Mouse (Mus musculus) lung, adult 18-20 months (tissue): Measurements from ENCODE around the gene Saxo1.

Experiments
- DNase-seq, 2 experiments: peaks; one replicate each; pipeline ENCODE4 v3.0.0; 2022; ENCODE audit warnings: mixed read lengths in 2 of 2

Saxo1 gene

DNA sequence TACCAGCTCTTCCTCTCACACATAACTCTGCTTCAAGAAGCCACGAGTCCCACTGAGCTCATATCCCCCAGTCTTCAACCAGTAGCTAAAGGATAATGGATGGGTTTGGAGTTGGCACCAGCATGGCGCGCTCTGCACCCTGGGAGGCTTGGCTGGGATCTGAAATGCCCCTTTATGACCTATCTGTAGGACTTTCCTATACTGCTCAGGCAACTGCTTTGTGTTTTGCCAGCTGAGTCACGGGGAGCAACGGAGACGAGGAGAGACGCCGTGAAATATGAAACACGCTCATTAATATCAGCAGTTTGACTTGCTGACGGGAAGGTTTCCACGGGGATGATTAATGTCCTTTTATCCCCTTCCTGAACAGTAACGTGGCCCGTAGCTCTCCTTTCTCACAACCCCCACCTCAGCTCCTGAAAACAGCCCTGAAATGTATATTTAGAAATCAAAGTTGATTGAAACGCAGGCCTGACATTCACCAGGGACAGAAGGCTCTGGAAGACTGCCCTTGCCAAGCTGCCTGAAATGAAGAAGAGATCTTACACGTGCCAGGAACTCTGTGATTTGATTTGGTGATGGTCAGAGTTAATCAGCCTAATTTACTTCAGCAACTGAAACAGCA lies 141.6 kb downstream of the Saxo1 start:
- DNase-seq = no peak

DNA sequence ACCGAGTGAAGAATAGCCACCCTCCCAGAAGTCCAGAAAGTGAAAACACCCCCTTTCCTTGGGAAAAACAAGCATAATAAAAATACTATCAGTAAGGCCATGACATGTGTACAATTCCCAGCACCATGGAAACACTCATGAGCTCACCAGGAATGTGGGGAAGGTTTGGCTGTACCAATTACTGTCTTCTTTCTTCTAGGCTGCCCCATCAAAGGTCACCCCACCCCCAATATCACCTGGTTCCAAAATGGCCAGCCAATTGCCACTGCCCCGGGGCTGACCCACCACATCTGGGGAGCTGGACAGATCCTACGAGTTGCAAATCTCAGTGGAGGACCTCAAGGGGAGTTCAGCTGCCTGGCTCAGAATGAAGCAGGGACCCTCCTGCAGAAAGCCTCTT lies 144.7 kb downstream of the Saxo1 start:
- no peak for DNase-seq

DNA sequence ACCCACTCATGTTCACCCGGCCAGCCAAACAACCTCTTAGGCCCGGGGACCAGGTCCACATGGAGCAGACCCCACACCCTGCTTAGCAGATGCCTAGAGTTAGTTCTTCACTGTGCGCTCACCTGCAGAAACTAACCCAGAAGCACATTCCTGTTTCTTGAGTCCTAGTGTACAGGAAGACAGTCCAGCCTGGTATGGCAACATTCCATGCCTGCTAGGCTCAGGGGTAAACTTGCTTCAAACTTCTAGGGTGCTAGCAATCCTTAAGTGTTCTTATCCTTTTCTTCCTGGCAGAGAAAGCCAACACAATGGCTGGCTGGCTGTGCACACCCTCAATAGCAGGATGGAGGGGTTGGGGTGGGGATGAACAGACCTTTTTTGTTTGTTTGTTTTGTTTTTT lies 147.2 kb downstream of the Saxo1 start:
- DNase-seq = peak; percentile 16 to 26

DNA sequence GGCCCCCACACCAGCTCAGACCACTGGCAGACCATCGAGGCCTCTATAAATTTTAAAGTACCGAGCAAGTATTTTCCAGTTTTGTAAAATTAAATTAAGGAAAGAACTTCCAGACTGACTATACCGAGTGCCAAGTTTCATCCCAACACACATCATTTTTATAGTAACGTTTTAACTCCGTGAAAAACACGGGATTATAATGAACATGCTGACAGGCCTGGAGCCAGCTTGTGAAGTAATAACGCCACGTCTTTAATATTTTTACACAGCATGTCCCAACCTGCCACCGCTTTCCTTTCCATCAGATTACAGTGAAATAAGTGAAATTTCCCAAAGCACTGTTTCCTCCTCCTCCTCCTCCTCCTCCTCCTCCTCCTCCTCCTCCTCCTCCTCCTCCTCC lies 149.7 kb downstream of the Saxo1 start:
- no peak for DNase-seq

- no peak for DNase-seq
Observed at GRCm38 (mm10) chr4:86407200-86407527, 151.0 kb downstream of the Saxo1 start.

- DNase-seq = no peak
Observed at GRCm38 (mm10) chr4:86406501-86407199, 151.5 kb downstream of the Saxo1 start.

GRCm38 (mm10) chr4:86401116-86401515 lies 157.0 kb downstream of the Saxo1 start:
- no peak for DNase-seq

GRCm38 (mm10) chr4:86397470-86397869 lies 160.7 kb downstream of the Saxo1 start:
- DNase-seq = no peak

GRCm38 (mm10) chr4:86396672-86397288 lies 161.3 kb downstream of the Saxo1 start:
- no peak for DNase-seq

- no peak for DNase-seq
Observed at GRCm38 (mm10) chr4:86395636-86396035, 162.5 kb downstream of the Saxo1 start.
